ENCODE assay signal across 14 mouse cellular contexts in the genomic region with DNA sequence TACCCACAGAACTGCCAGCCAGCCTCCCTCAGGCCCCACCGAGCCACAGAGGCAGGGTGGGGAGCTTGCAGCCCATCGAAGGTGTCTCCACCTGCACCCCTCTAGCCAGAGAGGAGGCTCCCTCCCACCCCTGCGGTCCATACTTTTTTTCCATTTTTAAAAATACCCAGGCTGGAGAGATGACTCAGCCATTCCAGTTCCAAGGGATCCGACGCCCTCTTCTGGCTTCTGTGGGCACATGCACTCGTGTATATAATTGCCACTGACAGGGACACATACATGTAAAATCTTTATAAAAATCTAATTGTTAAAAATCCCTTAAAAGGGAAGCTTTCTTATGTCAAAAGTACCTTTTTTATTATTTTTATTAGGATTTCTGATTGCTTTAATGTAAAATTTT. TPM values are rescaled to one million over a fixed set of nuclear protein-coding genes. Genes with fewer than 3 reads are reported as not detected.
A peak's percentile ranks its signal among the peaks of the same experiment; 100 is the strongest.
DNase-seq lines count a peak whose midpoint lies in the region; ATAC-seq and TF ChIP-seq lines count a peak whose summit lies in the region.
"Had no signal": no experiment of that assay in that cellular context is flagged by ENCODE, and none has a peak within 500 bp of the region (broad histone marks: within the 10 kb centered on the region; RNA-seq: fewer than 3 reads in every experiment).

No protein-coding gene starts in this region.

- H3K4me2 ChIP-seq in kidney, postnatal 0 days (ENCODE audit: low read length): no peak overlapping the region
- H3K4me2 ChIP-seq in CH12.LX (ENCODE audit: insufficient read depth, low read depth, poor library complexity, severe bottlenecking): no peak overlapping the region
- H3K4me2 ChIP-seq: embryonic facial prominence, embryonic 12.5 days; hindbrain, embryonic 13.5 days had no signal

- no peak overlapping the region for H3K27ac ChIP-seq in kidney, postnatal 0 days
- H3K27ac ChIP-seq in CH12.LX (ENCODE audit: insufficient read depth, low read depth): no peak overlapping the region
- H3K27ac ChIP-seq: embryonic facial prominence, embryonic 12.5 days; hindbrain, embryonic 13.5 days had no signal

- H3K4me3 ChIP-seq in kidney, postnatal 0 days (replicated peaks; ENCODE audit: low read depth, low read length): no peak overlapping the region
- no peak overlapping the region for H3K4me3 ChIP-seq in CH12.LX (replicated peaks in 1 of 3; ENCODE audit: low read depth in 2 of 3, low read length in 2 of 3, poor library complexity in 1 of 3)
- H3K4me3 ChIP-seq: embryonic facial prominence, embryonic 12.5 days; hindbrain, embryonic 13.5 days had no signal

- 94% methylated on average over 6 of the region's 6 CpGs for WGBS in kidney, postnatal 0 days

- DNase-seq in kidney, postnatal 0 days (ENCODE audit: low spot score): peak; percentile 27
- DNase-seq in kidney, adult 9 months: no peak
- DNase-seq in 416B (ENCODE audit: low read depth): peak; percentile 52
- no peak for DNase-seq in CH12.LX (ENCODE audit: extremely low read depth)
- DNase-seq in cerebellum, postnatal 4 days (ENCODE audit: low spot score in 2 of 2): no peak
- no peak for DNase-seq in urinary bladder, postnatal 36 days (ENCODE audit: low spot score in 2 of 2)
- DNase-seq: adrenal gland, postnatal 36 days; cerebellum, adult 11-12 months; lung, postnatal 4 days had no signal

- peak; percentile 53 for TF ChIP-seq CTCF in kidney, postnatal 0 days (IDR thresholded peaks at IDR 0.05; ENCODE audit: low read depth)
- TF ChIP-seq CTCF in CH12.LX (conservative IDR thresholded peaks at IDR 0.05 in 1 of 2, IDR thresholded peaks at IDR 0.05 in 1 of 2; ENCODE audit: low read depth in 2 of 2, low read length in 2 of 2): peak in 1 of 2 experiments; percentile 56; a peak in 2 of 4 replicates

- ATAC-seq in kidney, postnatal 0 days (replicated peaks; ENCODE audit: low FRiP score, low read depth): no peak
- peak; percentile 52 for ATAC-seq in granulocyte monocyte progenitor cell, adult 5-6 weeks (replicated peaks; ENCODE audit: poor library complexity, severe bottlenecking)
- ATAC-seq: forebrain, embryonic 14.5 days; Patski had no signal

- dilution Hi-C loops in CH12.LX (cut with MboI; ENCODE audit: extremely low pct_ligation_motif_present, extremely low pct_unique_long_range_greater_than_20kb, low sequenced_read_pairs): no loop called here

- no peak for TF ChIP-seq POLR2A in CH12.LX (IDR thresholded peaks at IDR 0.05; ENCODE audit: low read depth, low read length)

- no peaks in the 10 kb centered on the region for H3K4me1 ChIP-seq in kidney, postnatal 0 days (replicated peaks; ENCODE audit: insufficient read depth, low read length)
- H3K4me1 ChIP-seq in CH12.LX (ENCODE audit: control insufficient read depth in 1 of 2, insufficient read depth in 2 of 2): peaks cover 0 to 9% of the 10 kb centered on the region in 2 experiments; a peak in 1 of 4 replicates
- H3K4me1 ChIP-seq: embryonic facial prominence, embryonic 12.5 days; hindbrain, embryonic 13.5 days had no signal

- H3K27me3 ChIP-seq in kidney, postnatal 0 days (ENCODE audit: insufficient read depth, low read length): no peaks in the 10 kb centered on the region
- no peaks in the 10 kb centered on the region for H3K27me3 ChIP-seq in CH12.LX (replicated peaks)
- H3K27me3 ChIP-seq: embryonic facial prominence, embryonic 12.5 days; hindbrain, embryonic 13.5 days; Patski had no signal

- H3K9ac ChIP-seq in kidney, postnatal 0 days (ENCODE audit: low read depth, low read length): no peak overlapping the region
- no peak overlapping the region for H3K9ac ChIP-seq in CH12.LX (ENCODE audit: insufficient read depth, low read depth)
- H3K9ac ChIP-seq: embryonic facial prominence, embryonic 12.5 days; hindbrain, embryonic 13.5 days had no signal

- H3K9me3 ChIP-seq in kidney, postnatal 0 days (replicated peaks; ENCODE audit: low read length): no peaks in the 10 kb centered on the region
- peaks cover 3% of the 10 kb centered on the region for H3K9me3 ChIP-seq in CH12.LX (replicated peaks; ENCODE audit: low read length)
- H3K9me3 ChIP-seq: embryonic facial prominence, embryonic 12.5 days; hindbrain, embryonic 13.5 days had no signal

- H3K79me2 ChIP-seq in CH12.LX (replicated peaks; ENCODE audit: control insufficient read depth, extremely low read depth, insufficient read depth, poor library complexity, severe bottlenecking): no peaks in the 10 kb centered on the region

- no peak for TF ChIP-seq EP300 in CH12.LX (IDR thresholded peaks at IDR 0.05; ENCODE audit: low read length)

- peaks cover 23% of the 10 kb centered on the region; the same call in 1 of the 2 replicates for H3K36me3 ChIP-seq in kidney, postnatal 0 days (ENCODE audit: insufficient read depth, low read length)
- peaks cover 5 to 21% of the 10 kb centered on the region in 2 experiments for H3K36me3 ChIP-seq in CH12.LX (replicated peaks in 1 of 2; ENCODE audit: control insufficient read depth in 1 of 2, insufficient read depth in 1 of 2, low read length in 1 of 2)

- in situ Hi-C loops in CH12.LX (cut with MboI; ENCODE audit: low pct_ligation_motif_present, low pct_unique_long_range_greater_than_20kb, low sequenced_read_pairs): no loop called here

- peak; percentile 25 for TF ChIP-seq RAD21 in CH12.LX (IDR thresholded peaks at IDR 0.05; ENCODE audit: low read depth, low read length)

TF ChIP-seq in CH12.LX, 34 proteins besides CTCF, POLR2A, EP300 and RAD21:
- peak; percentile 28; the same call in 1 of the 2 replicates for TF ChIP-seq SMC3 (IDR thresholded peaks at IDR 0.05; ENCODE audit: low read depth, low read length)
- no peak for TF ChIP-seq USF2 (conservative IDR thresholded peaks at IDR 0.05; ENCODE audit: low read depth, low read length)
- TF ChIP-seq MAFK (IDR thresholded peaks at IDR 0.05; ENCODE audit: insufficient replicate concordance, low read length): peak; percentile 57; the same call in 1 of the 2 replicates

RNA-seq across cellular contexts. Expression of a gene that starts 13.7 kb away (rescaled TPM):
- 194 and 196 TPM in 2 replicates for polyA plus RNA-seq in kidney, postnatal 0 days (2015; fragmentation: Nextera tagmentation; extraction: Ambion mirVana)
- total RNA-seq in CH12.LX (2012; rRNA removed): 0.50 and 0.85 TPM in 2 replicates
- not detected in 2 replicates for total RNA-seq in CH12.LX (2014; rRNA removed)
- 0.47 and 1.2 TPM in 2 replicates for polyA plus RNA-seq in CH12.LX (2012; ENCODE audit: insufficient read length, low read depth)
- 1.9 and 3.4 TPM in 2 replicates for total RNA-seq in granulocyte monocyte progenitor cell, adult 5-6 weeks (2014; fragmentation: Nextera tagmentation)
- 2.0 and 2.8 TPM in 2 replicates for total RNA-seq in granulocyte monocyte progenitor cell, adult 5-6 weeks (2017)

RNA-seq across cellular contexts. Expression of a gene that starts 59.9 kb away (rescaled TPM):
- polyA plus RNA-seq in kidney, postnatal 0 days (2015; fragmentation: Nextera tagmentation; extraction: Ambion mirVana): 21.9 and 22.8 TPM in 2 replicates
- total RNA-seq in CH12.LX (2012; rRNA removed) (3.4 and 4.8 TPM in 2 replicates), CH12.LX (2014; rRNA removed) (4.5 and 5.0 TPM in 2 replicates)
- polyA plus RNA-seq in CH12.LX (2012; ENCODE audit: insufficient read length, low read depth): 5.4 and 7.1 TPM in 2 replicates
- total RNA-seq in granulocyte monocyte progenitor cell, adult 5-6 weeks (2014; fragmentation: Nextera tagmentation): 11.8 and 15.4 TPM in 2 replicates
- 8.4 and 13.1 TPM in 2 replicates for total RNA-seq in granulocyte monocyte progenitor cell, adult 5-6 weeks (2017)

RNA-seq across cellular contexts. Expression of a gene that starts 60.0 kb away (rescaled TPM):
- 49.9 and 50.3 TPM in 2 replicates for polyA plus RNA-seq in kidney, postnatal 0 days (2015; fragmentation: Nextera tagmentation; extraction: Ambion mirVana)
- total RNA-seq in CH12.LX (2012; rRNA removed): 18.3 and 20.8 TPM in 2 replicates
- 24.2 and 25.5 TPM in 2 replicates for total RNA-seq in CH12.LX (2014; rRNA removed)
- 12.7 and 14.3 TPM in 2 replicates for polyA plus RNA-seq in CH12.LX (2012; ENCODE audit: insufficient read length, low read depth)
- total RNA-seq in granulocyte monocyte progenitor cell, adult 5-6 weeks (2014; fragmentation: Nextera tagmentation): 50.6 and 67.0 TPM in 2 replicates
- 42.1 and 54.5 TPM in 2 replicates for total RNA-seq in granulocyte monocyte progenitor cell, adult 5-6 weeks (2017)

Comparison
In these comparisons a context has a peak if more than half of its experiments do, and no peak if none do; other contexts are left out.
1. DNase-seq: peak in kidney, postnatal 0 days (single experiment) and 416B (single experiment); none in kidney, adult 9 months (single experiment), CH12.LX (single experiment), cerebellum, postnatal 4 days (0 of 2) and urinary bladder, postnatal 36 days (0 of 2).